Mouse (Mus musculus) ES-CJ7 (cell line): ENCODE measurements around the gene Tmem50b.
A peak's percentile ranks its signal among the peaks of the same experiment; 100 is the strongest.

Experiments
- DNase-seq: peaks from one replicate; pipeline ENCODE4 v3.0.0; 2011; ENCODE audit warnings: low read depth, low spot score

Tmem50b gene

DNA sequence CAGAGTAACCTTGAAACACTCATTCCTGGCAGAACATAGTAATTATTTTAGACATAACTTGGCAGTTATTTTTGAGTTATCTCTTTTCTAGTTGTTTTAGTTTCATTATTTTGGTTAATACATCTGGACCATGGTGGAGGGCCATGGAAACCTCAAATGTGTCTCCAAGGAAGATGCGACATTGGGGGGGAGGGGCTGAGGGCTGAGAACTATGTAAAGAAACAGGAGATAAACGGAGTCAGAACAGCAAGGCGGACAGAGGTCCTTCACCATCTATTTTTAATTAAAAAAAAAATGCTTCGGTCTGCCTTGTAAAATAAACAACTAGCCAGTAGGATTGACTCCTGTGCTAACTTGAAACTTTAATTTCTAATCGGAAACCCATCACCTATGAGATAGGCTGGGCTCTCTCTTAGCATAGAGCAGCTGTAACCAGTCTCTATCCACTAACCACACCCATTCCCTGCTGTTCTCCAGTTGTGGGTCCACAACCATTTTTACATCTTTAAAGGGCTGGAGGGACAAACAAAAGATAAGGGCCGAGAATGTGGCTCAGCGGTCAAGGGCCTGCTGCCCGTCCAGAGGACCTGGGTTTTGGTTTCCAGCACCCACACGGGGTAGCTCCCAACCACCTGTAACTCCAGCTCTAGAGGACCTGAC lies 32.2 kb downstream of the Tmem50b start:
- DNase-seq, result peak; percentile 59

DNA sequence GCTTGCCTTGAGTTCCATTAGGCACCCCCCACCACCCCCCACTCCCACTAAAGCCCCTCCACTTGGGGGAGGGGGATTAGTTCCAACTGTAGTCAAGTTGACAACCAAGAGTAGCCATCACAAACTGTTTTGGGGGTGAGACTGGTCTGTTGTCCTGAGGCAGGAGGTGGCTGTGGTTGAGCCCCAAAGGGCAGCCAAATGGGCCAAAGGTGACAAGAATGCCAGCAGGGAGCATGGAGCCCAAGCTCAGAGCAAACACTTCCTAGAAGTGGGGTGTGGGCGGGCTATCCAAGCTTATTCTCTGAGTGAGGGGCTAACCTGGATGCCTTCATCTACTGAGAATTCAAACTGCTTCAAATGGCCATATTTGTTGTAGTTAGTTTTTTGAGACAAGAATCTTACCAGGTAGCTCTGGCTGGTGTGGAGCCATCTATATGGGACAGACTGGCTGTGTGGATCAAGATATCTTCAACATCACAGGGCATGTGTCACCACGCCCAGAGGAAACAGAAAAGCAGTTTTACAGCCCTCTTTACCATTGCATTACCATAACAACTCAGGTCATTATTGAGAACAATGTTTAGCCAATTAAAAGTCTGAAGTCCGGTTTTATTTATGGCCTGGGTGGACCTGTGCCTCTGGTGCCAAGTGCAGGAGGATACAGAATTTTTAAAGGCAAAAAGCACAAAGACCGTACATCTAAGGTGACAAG lies 32.9 kb downstream of the Tmem50b start:
- DNase-seq, result peak; percentile 90

DNA sequence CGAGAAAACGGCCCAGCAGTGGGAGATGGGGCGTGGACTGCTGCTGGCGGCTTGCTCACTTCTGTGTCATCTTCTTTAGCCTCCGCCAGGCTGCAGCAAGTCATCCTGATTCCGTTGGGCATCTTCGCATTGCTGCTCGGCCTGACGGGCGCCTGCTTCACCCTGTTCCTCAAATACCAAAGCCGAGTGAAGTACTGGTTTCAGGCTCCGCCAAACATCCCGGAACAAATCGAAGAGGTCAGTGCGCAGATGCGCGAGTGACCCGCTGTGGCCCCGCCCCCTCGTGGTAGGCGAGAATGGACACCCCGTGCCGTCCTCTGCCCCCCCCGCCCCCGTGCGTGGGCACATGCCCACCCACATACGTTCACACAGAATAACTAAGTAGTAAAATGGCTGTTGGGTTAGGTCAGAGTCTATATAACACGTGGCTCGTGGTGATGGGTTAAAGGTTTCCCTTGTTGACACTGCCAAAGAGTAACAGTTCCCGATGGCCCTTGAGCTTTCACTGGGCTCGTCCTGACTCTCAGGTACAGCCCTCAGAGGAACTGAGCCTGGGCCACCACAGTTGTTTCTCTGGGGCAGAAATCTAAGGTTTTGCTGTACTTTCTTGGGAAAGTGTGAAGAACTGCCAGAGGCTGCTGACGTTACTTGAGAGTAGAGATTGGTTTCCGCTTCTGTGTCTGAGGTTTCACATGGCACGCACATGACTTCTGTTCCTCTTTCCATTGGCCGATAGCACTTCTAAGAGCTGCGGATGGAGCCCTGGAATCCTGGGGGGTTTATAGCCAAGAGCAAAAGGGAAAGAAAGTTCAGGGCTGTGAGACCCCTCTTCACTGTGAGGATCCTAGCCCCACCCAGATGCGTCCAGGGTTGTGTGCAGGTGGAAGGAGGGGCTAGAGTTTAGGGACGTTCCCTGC lies 35.8 kb downstream of the Tmem50b start:
- DNase-seq, result peak; percentile 69

DNA sequence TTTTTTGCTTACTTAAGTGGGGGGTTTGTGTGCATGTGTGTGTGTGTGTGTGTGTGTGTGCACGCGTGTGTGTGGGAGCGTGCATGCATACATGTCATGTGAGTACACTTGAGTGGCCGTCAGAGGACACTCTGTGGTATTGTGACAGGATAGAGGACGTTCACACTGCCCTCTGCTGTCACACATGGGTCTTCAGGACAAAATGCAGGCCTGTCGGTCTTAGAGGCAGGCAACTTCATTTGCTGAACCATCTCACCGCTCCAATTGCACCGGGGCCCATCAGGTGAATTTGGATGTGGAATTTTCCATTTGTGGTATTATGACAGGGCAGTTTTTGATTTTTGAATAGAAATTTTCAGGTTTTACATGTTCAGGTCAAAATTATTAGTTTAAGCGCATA lies 36.5 kb downstream of the Tmem50b start:
- DNase-seq, result peak; percentile 37

DNA sequence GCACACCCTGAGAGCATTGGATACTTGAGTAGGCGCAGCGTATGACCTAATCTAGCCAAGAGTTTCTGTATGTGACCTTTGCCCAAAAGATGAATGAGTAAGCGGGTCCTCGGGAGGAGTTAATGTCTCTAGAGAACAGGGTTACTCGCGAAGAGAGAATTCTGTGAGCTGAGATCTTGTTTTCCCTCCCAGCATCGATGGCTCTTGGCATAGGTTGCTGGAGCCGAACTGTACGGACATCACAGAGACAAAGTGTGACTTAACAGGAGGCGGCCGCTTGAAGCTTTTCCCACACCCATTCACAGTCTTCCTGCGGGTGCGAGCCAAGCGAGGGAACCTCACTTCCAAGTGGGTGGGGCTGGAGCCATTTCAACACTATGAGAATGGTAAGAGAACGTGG lies 39.9 kb downstream of the Tmem50b start:
- DNase-seq, result peak; percentile 28

DNA sequence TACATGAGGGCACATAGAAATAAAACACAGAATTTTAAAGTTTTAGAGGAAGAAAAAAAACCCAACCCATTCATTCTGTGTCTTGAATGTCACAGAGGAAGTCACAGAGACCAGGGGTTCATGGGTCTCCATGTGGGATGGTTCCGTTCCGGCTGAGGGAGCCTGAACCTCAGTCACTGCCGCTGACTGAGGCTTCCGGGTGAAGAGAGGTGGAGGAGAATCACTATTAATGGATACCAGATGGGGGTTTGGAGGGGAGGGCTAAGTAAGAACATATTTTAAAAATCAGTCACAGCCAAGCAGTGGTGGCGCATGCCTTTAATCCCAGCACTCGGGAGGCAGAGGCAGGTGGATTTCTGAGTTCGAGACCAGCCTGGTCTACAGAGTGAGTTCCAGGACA lies 40.4 kb downstream of the Tmem50b start:
- DNase-seq, result no peak

DNA sequence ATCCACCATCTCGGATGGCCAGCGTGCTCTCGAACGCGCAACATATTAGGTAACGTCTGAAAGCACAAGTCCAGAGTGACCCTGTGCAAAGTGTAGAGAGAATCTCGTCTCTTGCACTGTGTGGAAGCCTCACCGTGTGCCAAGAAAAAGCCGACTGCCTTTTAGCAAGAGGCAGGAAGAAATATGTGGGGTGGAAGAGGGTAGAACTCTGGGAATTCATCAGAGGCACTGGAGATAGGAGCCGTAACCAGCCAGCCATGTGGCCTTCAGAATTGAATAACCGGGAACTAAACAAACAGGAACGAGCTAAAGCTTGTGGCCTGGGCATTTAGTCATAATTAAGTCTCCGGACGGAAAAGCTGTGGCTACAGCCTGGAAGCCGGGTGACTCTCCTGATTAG lies 40.9 kb downstream of the Tmem50b start:
- DNase-seq, result no peak

DNA sequence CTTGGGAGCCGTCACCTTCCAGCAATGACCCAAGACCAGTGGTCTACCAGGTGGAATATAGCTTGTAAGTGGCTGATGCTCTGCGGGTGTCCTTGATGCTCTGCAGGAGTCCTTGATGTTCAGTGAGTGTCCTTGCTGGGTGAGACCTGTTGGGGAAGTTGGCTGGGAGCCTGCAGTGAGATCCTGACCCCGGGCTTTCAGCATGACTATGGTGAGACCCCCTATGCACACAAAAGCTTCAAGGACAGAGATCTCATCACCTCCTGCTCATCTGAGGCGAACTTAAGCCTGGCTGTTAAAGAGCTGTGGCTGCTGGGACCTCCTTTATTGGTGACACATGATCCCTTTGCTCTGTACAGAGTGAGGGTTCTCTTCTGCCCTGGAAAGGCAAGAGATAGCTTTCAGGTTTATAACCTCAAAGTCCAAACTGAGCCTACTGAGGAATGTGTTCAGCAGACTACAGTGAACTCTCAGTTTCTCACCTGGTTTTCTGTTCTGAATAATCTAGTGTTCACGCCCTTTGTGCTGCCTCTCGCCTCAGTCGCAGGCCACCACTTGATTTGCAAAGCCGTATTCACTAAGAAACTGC lies 42.5 kb downstream of the Tmem50b start:
- DNase-seq, result peak; percentile 62

DNA sequence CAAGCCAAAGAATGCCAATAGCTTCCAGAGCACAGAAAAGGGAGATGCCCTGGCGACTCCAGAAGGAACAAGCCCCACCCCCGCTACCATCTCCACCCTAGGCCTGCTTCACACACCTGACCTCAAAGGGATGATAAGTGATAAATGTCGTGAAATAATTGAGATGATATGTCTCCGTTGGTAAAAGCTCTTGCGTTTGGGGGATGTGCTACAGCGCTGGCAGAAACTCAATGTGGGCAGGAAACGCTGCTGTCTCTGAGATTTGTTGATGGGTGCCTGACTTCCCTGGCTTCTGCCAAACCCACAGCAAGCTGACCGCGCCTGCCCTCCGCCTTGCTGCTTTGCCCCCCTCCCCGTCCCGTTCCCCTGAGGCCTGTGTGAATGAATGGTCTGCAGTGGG lies 44.0 kb downstream of the Tmem50b start:
- no peak for DNase-seq

DNA sequence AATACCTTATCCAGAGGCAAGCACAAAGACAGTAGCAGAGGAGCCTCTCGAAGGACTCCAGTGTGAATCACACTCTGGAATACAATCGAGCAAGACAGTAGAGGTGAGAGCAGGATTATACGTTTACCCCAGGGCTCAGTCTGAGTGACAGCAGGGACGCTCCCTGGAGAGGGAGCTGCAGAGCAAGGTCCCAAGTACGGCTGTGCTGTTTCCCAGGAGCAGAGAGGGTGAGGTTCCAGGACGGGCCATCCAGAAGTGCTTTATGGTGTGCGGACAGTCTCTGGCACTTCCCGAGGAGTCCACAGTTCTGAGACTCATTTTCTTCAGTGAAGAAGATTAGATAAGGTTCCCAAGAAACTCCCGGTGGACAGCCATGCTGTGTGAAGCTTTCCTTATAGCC lies 45.5 kb downstream of the Tmem50b start:
- DNase-seq, result peak; percentile 35

DNA sequence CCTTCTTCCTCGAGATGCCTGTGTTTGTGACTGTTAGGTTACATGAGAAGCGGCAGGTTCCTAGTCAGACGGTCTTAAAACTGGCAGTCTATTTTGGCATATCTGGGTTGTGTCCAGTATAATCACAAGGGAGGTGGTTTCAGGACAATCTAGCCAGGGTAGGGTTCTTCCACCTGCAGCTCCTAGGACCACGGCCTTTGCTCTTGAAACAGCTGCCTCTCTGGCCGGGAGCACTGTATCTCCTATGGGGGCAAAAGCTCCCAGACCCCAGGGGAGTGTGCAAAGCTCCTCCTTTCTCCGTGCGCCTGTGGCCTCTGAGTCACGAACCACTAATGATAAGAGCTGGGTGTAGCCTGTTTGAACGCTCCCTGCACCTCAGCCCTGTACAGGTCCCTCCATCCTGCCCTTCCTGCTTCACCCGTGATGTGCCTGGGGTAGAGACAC lies 46.5 kb downstream of the Tmem50b start:
- DNase-seq, result no peak

DNA sequence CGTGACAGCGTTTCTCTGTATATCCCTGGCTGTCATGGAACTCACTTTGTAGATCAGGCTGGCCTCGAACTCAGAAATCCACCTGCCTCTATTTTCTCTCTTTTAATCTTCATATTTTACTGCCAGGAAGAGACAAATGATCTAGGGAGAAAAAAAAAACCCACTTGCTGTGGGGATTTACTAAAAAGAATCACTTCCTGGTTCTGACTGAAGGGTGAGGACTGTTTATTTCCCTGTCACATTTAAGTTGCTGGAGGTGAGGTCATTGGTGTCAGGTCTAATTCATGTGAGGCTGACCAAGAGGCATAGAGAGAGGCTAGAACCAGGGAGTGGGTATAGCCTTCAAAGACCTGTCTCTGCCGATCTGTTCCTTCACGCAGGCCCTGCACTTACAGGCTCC lies 48.0 kb downstream of the Tmem50b start:
- no peak for DNase-seq

DNA sequence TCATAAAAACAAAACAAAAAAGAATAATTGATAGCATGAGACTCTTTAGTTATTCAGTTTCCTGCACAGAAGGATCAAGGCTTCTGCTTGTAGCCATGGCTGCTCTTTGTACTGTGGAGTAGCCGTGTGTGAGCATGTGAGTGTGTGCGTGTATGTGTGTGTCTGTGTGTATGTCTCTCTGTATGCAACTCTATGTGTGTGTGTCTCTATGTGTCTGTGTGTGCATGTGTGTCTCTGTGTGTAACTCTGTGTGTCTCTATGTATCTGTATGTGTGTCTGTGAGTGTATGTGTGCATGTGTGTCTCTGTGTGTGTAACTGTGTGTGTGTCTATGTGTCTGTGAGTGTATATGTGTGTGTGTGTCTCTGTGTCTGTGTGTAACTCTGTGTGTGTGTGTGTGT lies 48.6 kb downstream of the Tmem50b start:
- no peak for DNase-seq

DNA sequence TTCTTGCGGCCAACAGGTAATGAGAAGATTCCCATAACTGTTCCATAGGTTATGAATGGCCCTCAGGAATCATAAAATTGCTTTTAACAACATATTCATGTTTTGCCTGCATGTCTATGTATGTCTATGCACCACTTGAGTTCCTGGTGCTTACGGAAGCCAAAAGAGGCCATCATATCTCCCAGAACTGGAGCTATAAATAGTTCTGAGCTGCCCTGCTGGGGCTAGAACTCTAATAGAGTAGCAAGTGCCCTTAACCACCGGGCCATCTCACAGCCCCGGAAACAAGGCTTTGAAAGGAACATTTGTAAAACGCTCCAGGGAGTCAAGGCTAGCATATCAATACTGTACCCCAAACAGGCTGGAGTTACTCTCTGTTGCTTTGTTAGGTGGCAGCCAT lies 49.0 kb downstream of the Tmem50b start:
- no peak for DNase-seq

DNA sequence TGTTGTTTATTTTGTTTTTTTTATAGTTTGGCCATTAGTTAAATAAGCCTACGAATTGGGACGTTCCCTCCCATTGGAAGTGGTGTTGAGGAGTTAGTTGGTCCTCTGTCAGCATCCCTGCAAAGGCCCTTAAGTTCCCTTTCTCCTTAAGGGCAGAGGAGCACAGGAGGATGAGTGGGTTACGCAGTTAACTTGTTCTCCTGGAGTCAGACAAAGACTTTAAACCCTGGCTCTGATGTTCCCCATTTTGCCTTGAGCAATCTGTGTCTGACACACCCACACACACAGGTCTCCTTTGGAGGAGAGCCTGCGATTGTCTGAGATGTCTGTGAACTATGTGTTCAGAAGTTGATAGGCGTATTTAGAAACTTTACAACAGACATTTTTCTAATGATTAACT lies 49.6 kb downstream of the Tmem50b start:
- no peak for DNase-seq

DNA sequence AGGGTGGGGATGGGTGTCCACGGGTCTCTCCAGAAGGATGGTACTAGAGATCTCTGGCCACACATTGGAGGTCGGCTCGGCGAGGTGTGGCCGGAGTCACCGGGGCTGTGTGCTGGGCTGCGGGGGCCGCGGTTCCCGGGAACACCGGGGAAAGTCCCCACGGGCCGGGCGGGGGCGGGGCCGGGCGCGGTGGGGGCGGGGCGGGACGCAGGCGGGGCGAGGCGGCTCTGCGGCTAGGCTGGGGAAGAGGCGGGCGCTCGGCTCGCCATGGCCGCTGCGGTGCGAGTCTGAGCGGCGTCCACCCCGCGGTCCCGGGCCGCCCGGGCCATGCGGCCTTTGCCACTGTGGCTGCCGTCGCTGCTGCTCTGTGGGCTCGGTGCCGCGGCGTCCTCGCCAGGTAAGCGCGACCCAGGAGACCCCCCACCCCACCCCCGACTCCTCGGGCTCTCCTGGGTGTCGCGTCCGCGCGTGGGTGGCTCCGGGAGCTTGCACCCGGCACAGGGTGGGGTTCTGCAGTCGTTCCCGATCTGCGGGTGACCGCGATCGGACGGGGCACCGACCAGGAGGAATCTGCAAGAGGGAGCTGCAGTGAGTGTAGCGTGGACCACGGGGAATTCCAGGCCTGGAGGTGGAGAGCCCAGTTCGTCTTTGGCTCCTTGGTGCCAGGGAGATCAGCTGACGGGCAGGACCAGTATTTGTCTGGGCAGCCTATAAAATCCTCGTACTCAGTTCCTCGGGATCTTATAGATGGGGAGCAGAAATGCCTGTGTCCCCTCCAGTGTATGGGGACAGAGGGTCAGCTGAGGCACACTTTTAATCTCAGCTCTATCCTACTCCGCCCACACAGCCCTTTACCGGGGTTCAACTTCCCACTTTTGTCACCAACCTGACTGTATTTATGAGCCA lies 50.5 kb downstream of the Tmem50b start, which contains the start of gene Ifngr2:
Ifngr2 (plus strand) TSS at position 237 of the 906 bp plus-strand sequence.
- no peak for DNase-seq

DNA sequence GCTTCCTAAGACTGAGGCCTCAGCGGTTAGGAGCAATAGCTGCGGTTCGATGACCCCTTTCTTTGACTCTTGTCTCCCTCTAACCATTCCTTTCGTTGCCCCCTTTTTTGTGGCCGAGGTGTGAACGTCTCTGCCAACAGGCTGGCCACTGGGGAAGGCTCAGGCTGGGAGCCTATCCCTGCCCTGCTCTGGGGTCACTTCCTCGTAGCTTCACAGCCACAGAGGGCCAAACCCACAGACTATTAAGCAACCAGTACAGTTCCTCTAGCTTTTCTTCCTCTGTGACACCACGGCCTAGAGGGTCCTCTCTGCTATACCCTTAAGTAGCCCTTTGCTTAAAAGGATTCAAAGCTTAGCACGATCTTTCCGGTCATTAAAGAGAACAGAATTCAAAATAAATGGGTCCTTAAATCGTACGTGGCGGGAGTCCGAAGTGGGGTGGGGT lies 51.2 kb downstream of the Tmem50b start:
- no peak for DNase-seq

DNA sequence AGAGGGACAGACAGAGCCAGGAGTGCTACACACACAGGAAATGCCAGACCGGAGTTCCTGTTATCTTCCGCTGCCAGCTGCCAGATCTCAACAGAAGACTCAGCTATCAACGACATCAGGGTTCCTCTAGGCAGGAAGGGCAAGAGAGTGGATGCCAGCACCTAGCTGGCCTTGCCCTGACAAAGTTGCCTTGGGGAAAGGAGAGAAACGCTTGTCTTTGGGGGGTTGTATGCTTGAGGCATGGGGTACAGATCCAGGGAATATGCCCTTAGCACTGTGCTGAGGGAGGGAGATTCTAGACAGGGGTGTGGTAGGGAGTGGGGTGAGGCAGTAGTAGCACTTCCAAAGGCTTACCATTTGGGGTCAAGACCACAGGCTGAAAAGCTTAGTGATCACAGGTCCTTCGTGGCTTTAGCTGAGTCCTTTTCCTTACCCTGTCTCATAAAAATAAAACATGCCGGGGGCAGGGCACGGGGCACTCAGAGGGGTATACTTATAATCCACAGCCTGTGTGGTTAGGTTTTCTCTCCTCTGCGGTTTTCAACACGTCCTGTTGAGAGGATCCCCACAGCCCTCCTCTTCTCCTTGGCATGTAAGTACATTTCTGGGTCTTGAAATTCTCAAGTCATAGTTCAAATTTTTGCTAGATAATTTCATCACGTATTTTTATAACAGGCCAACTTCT lies 51.9 kb downstream of the Tmem50b start:
- no peak for DNase-seq

DNA sequence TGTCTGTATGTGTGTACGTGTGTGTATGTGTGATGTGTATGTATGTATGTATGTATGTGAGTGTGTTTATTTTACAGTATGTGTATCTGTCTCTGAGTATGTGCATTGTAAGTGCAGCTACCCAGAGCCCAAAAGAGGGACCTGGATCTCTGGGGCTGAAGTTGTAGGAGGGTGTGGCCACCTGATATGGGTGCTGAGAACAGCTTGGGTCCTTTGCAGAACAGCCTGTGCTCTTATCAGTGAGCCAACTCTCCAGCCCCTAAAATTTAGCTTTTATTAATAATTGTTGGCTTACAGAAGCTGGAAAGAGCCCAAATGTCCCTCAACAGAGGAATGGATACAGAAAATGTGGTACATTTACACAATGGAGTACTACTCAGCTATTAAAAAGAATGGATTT lies 54.0 kb downstream of the Tmem50b start:
- no peak for DNase-seq

DNA sequence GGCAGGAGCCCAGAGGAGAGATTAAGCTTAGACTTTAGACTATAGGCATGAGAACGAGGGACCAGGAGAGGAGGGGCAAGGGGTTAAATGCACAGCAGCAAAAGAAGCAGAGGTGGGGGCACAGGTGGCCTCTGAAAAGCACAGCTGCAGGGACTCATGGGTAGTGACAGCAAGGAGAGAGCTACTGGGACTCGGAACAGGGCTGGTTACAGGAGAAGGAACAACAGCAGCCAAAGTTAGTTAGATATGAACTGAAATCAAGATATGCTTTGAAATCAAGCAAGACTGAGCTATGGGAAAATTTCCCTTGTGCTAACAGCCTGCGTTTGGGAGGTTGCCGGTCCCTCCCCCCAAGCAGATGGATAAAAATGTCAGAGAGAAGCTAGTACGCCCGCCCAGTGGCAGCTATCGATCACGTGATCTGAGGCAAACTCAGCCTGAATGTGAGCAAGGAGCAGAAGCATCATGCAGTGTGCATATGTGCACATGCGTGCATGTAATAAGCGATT lies 56.0 kb downstream of the Tmem50b start:
- no peak for DNase-seq
